Mouse (Mus musculus) liver, embryonic 11.5 days (tissue): Measurements from ENCODE around the gene Fam222b. TPM values are rescaled to one million over a fixed set of nuclear protein-coding genes. Genes with fewer than 3 reads are reported as not detected.
A peak's percentile ranks its signal among the peaks of the same experiment; 100 is the strongest.

Source experiments
- ATAC-seq: fragments of 200-750 bp; cut with Nextera tagmentation; replicated peaks from 2 replicates; pipeline ENCODE4 v1.8.0; 2017; ENCODE audit warnings: moderate number of reproducible peaks, mild to moderate bottlenecking, moderate TSS enrichment, moderate library complexity; ENCODE audit not compliant: low FRiP score
- DNase-seq: peaks from one replicate; pipeline ENCODE4 v3.0.0-alpha.2; 2017; ENCODE audit warnings: low spot score
- H3K27ac ChIP-seq: fragments of 300-500 bp; sonication (generic); 2 replicates; pipeline ENCODE4 v1.5.1; 2014; ENCODE audit warnings: mild to moderate bottlenecking, low read depth, low read length, control low read depth
- H3K27me3 ChIP-seq: fragments of 300-500 bp; sonication (generic); replicated peaks from 2 replicates; pipeline ENCODE4 v1.6.1; 2014; ENCODE audit warnings: low read length, mixed read lengths; ENCODE audit not compliant: control insufficient read depth, insufficient read depth
- H3K36me3 ChIP-seq: fragments of 300-500 bp; sonication (generic); 2 replicates; pipeline ENCODE4 v1.6.1; 2014; ENCODE audit warnings: mild to moderate bottlenecking, low read length, moderate library complexity, mixed read lengths; ENCODE audit not compliant: control insufficient read depth, insufficient read depth
- H3K4me1 ChIP-seq: fragments of 300-500 bp; sonication (generic); replicated peaks from 2 replicates; pipeline ENCODE4 v1.6.1; 2014; ENCODE audit warnings: low read length, mixed read lengths; ENCODE audit not compliant: control insufficient read depth, insufficient read depth
- H3K4me2 ChIP-seq: fragments of 300-500 bp; sonication (generic); 2 replicates; pipeline ENCODE4 v1.6.1; 2014; ENCODE audit warnings: mild to moderate bottlenecking, control low read depth, moderate library complexity
- H3K4me3 ChIP-seq: fragments of 300-500 bp; sonication (generic); 2 replicates; pipeline ENCODE4 v1.5.1; 2014; ENCODE audit warnings: low read depth, low read length, control low read depth
- H3K9ac ChIP-seq: fragments of 300-500 bp; sonication (generic); 2 replicates; pipeline ENCODE4 v1.6.1; 2014; ENCODE audit warnings: low read depth, low read length, control low read depth
- H3K9me3 ChIP-seq: fragments of 300-500 bp; sonication (generic); 2 replicates; pipeline ENCODE4 v1.6.1; 2016; ENCODE audit warnings: low read length, inconsistent platforms, mixed read lengths; ENCODE audit not compliant: control insufficient read depth
- WGBS: fragments of 180-500 bp; shearing (Covaris S2); extraction: QIAGEN DNeasy Blood & Tissue Kit; methylation state at CpG from one replicate; pipeline ENCODE4 v1.1.7; 2014; 5-methylcytosine and 5-hydroxymethylcytosine counted together
- polyA plus RNA-seq: library from polyadenylated mRNA; unstranded; fragments of >200 nt; fragmentation: Nextera tagmentation; extraction: Ambion mirVana; gene quantifications from 2 replicates; pipeline ENCODE4 v1.2.1, GENCODE M21; 2014

The Fam222b gene
- polyA plus RNA-seq, 1 experiment from 2014 or later, result 17.3 TPM

GRCm38 (mm10) chr11:78188331-78189233 is 94.1 kb downstream of the Fam222b start, which contains the start of gene Rab34:
TSS of gene Rab34 (plus strand) at chr11:78188430.
- ATAC-seq, result peak; percentile 46
- 2% methylated on average over 80 of the region's 80 CpGs for WGBS

DNA sequence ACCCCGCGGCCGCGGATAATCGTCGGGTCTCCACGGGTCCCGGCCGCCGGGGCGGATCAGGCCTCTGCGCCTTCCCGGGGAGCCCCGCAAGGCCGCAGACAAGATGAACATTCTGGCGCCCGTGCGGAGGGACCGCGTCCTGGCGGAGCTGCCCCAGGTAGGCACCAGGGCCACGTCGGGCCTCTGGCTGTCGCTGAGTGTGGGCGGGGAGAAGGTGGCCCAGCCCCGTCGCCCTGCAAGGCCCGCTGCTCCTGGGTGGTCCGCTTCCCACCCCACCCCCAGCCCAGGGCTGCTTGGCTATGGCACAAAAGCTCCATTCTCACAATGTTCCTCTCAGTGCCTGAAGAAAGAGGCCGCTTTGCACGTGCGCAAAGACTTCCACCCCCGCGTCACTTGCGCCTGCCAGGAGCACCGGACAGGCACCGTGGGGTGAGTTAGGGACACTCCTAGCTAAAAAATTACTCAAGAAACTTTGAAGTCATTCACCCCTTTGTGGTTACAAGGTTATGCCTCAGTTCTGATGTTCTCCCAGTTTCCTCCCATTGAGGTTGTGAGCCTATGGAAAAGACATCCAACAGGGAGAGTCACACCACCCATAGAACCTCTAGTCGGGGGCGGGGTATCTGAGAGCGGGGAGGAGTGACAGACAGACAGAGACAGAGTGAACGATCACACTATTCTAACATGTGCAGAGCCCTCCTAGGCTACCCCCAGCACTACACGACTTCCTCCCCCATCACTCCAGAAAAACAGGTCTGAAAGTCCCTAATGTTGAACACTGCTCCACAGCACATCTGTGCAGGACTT is 95.0 kb downstream of the Fam222b start:
- H3K27me3 ChIP-seq, result peaks cover 46% of the 10 kb centered on the region
- peak overlapping the region; percentile 73 for H3K27ac ChIP-seq

More at GRCm38 (mm10) chr11:78188331-78189233, 94.1 kb downstream of the Fam222b start, which contains the start of gene Rab34:
- peak; percentile 79 for DNase-seq
- H3K9me3 ChIP-seq, result no peaks in the 10 kb centered on the region
- peaks cover 4% of the 10 kb centered on the region; the same call in 1 of the 2 replicates for H3K36me3 ChIP-seq
- peak within 1 kb of the TSS; percentile 72 for H3K9ac ChIP-seq
- peak within 1 kb of the TSS; percentile 62 for H3K4me3 ChIP-seq
- H3K27ac ChIP-seq, result peak within 1 kb of the TSS; percentile 73
- peak within 1 kb of the TSS; percentile 70 for H3K4me2 ChIP-seq
- peaks cover 46% of the 10 kb centered on the region for H3K27me3 ChIP-seq
- peaks cover 13% of the 10 kb centered on the region for H3K4me1 ChIP-seq

DNA sequence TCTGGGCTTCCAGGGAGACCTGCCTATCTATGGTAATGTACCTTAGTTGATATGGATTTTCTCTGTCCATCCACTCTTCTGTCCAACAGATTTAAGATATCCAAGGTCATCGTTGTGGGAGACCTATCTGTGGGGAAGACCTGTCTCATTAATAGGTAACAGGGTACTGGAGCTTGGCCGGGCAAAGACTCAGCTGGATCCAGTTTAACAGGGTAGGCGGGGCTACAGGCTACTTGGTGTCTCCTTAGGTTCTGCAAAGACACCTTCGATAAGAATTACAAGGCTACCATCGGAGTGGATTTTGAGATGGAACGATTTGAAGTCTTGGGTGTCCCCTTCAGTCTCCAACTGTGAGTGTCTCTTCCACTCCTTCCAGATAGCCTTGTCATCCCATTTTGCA is 95.6 kb downstream of the Fam222b start:
- H3K36me3 ChIP-seq, result peaks cover 4% of the 10 kb centered on the region; the same call in 1 of the 2 replicates
- H3K4me1 ChIP-seq, result peaks cover 18% of the 10 kb centered on the region
- H3K27ac ChIP-seq, result peak overlapping the region; percentile 73; the same call in 1 of the 2 replicates
- no peak for DNase-seq
- H3K4me2 ChIP-seq, result peak overlapping the region; percentile 70
- H3K27me3 ChIP-seq, result peaks cover 46% of the 10 kb centered on the region
- H3K4me3 ChIP-seq, result peak overlapping the region; percentile 62
- WGBS, result 67% methylated on average over 6 of the region's 6 CpGs
- no peaks in the 10 kb centered on the region for H3K9me3 ChIP-seq
- H3K9ac ChIP-seq, result peak overlapping the region; percentile 72
- ATAC-seq, result no peak

More for the DNA sequence above, 95.0 kb downstream of the Fam222b start:
- peak overlapping the region; percentile 62 for H3K4me3 ChIP-seq
- WGBS, result under 1% methylated on average over 42 of the region's 42 CpGs
- ATAC-seq (peak; percentile 66), DNase-seq (peak; percentile 78)
- H3K4me2 ChIP-seq, result peak overlapping the region; percentile 70
- peak overlapping the region; percentile 72 for H3K9ac ChIP-seq
- H3K9me3 ChIP-seq, result no peaks in the 10 kb centered on the region
- H3K4me1 ChIP-seq, result peaks cover 16% of the 10 kb centered on the region
- peaks cover 4% of the 10 kb centered on the region; the same call in 1 of the 2 replicates for H3K36me3 ChIP-seq

- WGBS, result 77% methylated on average over 1 of the region's 1 CpGs
- H3K9ac ChIP-seq, result no peak within 1 kb of the TSS
Measured at GRCm38 (mm10) chr11:78193113-78193512, 98.7 kb downstream of the Fam222b start, which contains the start of gene Proca1. TSS of gene Proca1 (plus strand) at chr11:78193392.

GRCm38 (mm10) chr11:78194411-78195100 is 100.1 kb downstream of the Fam222b start:
- peaks cover 14% of the 10 kb centered on the region for H3K4me1 ChIP-seq
- peaks cover 17% of the 10 kb centered on the region for H3K27me3 ChIP-seq
- 2% methylated on average over 29 of the region's 30 CpGs for WGBS
- ATAC-seq (peak; percentile 84), DNase-seq (peak; percentile 84)
- H3K27ac ChIP-seq, result no peak overlapping the region; the same call in 1 of the 2 replicates
- H3K36me3 ChIP-seq, result peaks cover 4% of the 10 kb centered on the region; the same call in 1 of the 2 replicates
- peak overlapping the region; percentile 63 for H3K4me3 ChIP-seq
- peak overlapping the region; percentile 87 for H3K4me2 ChIP-seq
- H3K9ac ChIP-seq, result peak overlapping the region; percentile 57
- H3K9me3 ChIP-seq, result no peaks in the 10 kb centered on the region

More at GRCm38 (mm10) chr11:78193113-78193512, 98.7 kb downstream of the Fam222b start, which contains the start of gene Proca1:
- Histone ChIP-seq H3K4me3 (peak within 1 kb of the TSS; percentile 63), H3K27ac (no peak within 1 kb of the TSS), H3K36me3 (peaks cover 4% of the 10 kb centered on the region; the same call in 1 of the 2 replicates), H3K4me2 (peak within 1 kb of the TSS; percentile 87), H3K4me1 (peaks cover 21% of the 10 kb centered on the region), H3K9me3 (no peaks in the 10 kb centered on the region), H3K27me3 (peaks cover 32% of the 10 kb centered on the region)
- DNase-seq (no peak), ATAC-seq (no peak)

DNA sequence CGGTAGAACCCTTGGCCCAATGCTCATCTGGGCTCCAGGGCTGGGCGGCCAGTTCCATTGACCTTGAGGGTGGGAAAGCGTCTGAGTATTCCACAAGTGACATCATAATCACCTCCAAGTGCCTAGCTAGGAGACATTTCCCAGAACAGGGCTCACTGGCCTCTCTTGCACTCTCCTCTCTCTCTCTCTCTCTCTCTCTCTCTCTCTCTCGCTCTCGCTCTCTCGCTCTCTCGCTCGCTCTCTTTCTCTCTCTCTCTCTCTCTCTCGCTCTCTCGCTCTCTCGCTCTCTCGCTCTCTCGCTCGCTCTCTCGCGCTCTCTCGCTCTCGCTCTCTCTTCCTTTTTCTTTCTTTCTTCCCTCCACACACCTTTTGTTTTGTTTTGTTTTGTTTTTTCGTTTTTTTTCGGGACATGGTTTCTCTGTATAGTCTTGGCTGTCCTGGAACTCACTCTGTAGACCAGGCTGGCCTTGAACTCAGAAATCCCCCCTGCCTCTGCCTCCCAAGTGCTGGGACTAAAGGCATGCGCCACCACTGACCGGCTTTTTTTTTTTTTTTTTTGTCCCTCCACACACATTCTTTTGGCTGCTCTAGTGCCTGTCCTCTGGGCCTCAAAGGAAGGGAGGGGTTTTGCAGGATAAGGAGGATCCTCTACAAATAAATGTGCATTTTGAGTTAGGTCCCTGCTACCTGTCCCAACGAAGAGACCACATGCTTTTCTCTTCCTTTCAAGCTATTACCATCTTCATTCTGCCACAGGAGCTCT is 100.8 kb downstream of the Fam222b start:
- H3K4me3 ChIP-seq, result peak overlapping the region; percentile 63
- H3K4me1 ChIP-seq, result peaks cover 9% of the 10 kb centered on the region
- peak overlapping the region; percentile 87 for H3K4me2 ChIP-seq
- DNase-seq, result no peak
- WGBS, result 59% methylated on average over 23 of the region's 23 CpGs
- no peak overlapping the region; the same call in 1 of the 2 replicates for H3K27ac ChIP-seq
- no peak for ATAC-seq
- H3K27me3 ChIP-seq, result peaks cover 10% of the 10 kb centered on the region
- H3K36me3 ChIP-seq, result peaks cover 4% of the 10 kb centered on the region; the same call in 1 of the 2 replicates
- no peaks in the 10 kb centered on the region for H3K9me3 ChIP-seq
- peak overlapping the region; percentile 57 for H3K9ac ChIP-seq

- 82% methylated on average over 3 of the region's 3 CpGs for WGBS
- no peak for ATAC-seq
- H3K4me2 ChIP-seq, result no peak overlapping the region
Measured at GRCm38 (mm10) chr11:78202372-78202771, 107.9 kb downstream of the Fam222b start.

More at GRCm38 (mm10) chr11:78202372-78202771, 107.9 kb downstream of the Fam222b start:
- H3K4me3 ChIP-seq, result no peak overlapping the region
- no peaks in the 10 kb centered on the region for H3K9me3 ChIP-seq
- no peak for DNase-seq
- H3K27me3 ChIP-seq, result no peaks in the 10 kb centered on the region
- no peak overlapping the region for H3K27ac ChIP-seq
- no peak overlapping the region for H3K9ac ChIP-seq
- H3K4me1 ChIP-seq, result no peaks in the 10 kb centered on the region
- H3K36me3 ChIP-seq, result peaks cover 23% of the 10 kb centered on the region
